Mouse (Mus musculus) layer of hippocampus, postnatal 10 days (tissue): Measurements from ENCODE around the gene Ank3. TPM values are rescaled to one million over a fixed set of nuclear protein-coding genes. Genes with fewer than 3 reads are reported as not detected.

Experiments
- DNase-seq, 2 experiments: peaks; one replicate each; pipeline ENCODE4 v3.0.0; 2021; ENCODE audit warnings: low spot score in 2 of 2
- total RNA-seq, 2 experiments: library from RNA; stranded (reverse); gene quantifications; 2 replicates each; pipeline ENCODE4 v1.2.3; 2021

The Ank3 gene
- total RNA-seq, 2 experiments from 2014 or later: 457 to 507 TPM

- DNase-seq: no peak
Observed at GRCm38 (mm10) chr10:69471841-69472240, 73.3 kb downstream of the Ank3 start.

DNA sequence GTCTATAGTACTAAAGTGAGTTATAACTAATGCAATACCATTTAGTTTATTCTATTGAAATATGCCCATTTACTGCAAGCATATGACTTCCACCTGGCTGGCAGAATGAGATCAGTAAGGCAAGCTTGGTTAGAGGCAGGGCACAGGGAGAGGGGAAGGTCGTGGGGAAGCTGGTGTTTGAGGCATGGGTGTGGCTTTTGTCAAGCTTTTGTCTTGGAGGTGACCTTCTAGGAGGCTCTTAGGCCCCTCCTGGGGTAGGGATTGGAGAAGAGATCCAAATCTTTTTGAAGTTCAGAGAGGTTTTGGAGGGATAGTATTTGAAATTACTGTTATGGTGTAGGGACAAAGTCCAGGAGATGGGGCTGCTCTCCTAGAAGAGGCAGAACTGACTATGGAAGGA, 78.3 kb downstream of the Ank3 start:
- DNase-seq: no peak

- DNase-seq: no peak
Observed at GRCm38 (mm10) chr10:69477656-69478055, 79.1 kb downstream of the Ank3 start.

DNA sequence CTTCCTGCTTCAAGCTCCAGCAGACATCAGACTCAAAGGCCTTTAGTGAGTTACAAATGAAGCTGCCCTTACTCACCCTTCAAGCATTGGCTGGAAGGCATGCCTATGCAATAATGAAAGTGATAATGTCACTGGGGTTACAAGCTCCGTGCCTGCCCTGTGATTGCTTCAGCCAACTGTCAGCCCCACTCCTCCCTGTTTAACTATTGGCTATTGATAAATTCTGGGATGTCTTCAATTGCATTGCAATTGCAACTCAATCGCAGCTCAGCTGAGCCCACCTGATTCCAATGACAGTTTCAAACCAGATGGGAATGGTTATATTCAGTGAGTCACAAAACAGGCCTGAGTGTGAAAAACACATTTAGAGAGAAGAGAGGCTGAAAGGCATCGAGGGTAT, 80.3 kb downstream of the Ank3 start:
- DNase-seq: no peak

GRCm38 (mm10) chr10:69485191-69485786, 86.7 kb downstream of the Ank3 start:
- peak in 1 of 2 experiments; percentile 27 for DNase-seq

DNA sequence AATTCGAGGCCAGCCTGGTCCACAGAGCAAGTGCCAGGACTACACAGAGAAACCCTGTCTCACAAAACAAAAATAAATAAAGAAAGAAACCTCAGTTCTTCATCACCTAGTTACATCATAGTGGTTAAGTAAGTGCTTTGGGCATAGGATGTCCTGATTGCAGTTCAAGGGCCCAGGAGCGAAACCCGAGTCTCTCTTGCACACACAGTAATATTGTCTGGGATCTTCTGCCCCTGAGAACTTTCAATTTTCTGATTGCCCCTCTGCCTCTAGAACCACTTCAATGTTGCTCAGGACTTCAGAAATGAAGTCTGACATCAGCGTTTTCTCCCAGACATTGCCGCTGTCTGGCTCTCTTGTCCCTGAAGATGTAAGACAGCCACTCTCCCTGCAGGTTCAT, 91.6 kb downstream of the Ank3 start:
- no peak for DNase-seq

- DNase-seq: no peak
Observed at GRCm38 (mm10) chr10:69491975-69492374, 93.4 kb downstream of the Ank3 start.

GRCm38 (mm10) chr10:69497382-69497781, 98.8 kb downstream of the Ank3 start:
- DNase-seq: peak; percentile 36 to 48

GRCm38 (mm10) chr10:69500171-69500860, 101.7 kb downstream of the Ank3 start:
- DNase-seq: peak in 1 of 2 experiments; percentile 13

DNA sequence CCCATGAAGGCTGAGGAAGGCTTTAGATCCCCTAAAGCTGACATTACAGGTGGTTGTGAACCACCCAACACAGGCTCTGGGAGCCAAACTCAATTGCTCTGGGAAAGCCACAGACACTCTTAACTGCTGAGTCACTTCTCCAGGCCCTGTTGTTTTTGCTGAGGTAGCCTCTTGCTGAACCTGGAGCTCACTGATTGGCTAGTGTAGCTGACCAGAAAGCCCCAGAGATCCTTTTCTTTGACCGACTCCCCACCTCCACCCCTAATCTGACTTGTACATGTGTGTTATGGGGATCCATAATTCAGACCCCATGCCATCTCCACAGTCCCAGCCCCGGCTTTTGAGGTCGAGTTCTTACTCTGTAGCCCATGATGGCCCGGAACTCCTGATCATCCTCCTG, 105.2 kb downstream of the Ank3 start:
- no peak for DNase-seq

GRCm38 (mm10) chr10:69507719-69508118, 109.1 kb downstream of the Ank3 start:
- no peak for DNase-seq

- DNase-seq: peak in 1 of 2 experiments; percentile 10
Observed at GRCm38 (mm10) chr10:69510392-69510791, 111.8 kb downstream of the Ank3 start.

GRCm38 (mm10) chr10:69511234-69511633, 112.7 kb downstream of the Ank3 start:
- no peak for DNase-seq

DNA sequence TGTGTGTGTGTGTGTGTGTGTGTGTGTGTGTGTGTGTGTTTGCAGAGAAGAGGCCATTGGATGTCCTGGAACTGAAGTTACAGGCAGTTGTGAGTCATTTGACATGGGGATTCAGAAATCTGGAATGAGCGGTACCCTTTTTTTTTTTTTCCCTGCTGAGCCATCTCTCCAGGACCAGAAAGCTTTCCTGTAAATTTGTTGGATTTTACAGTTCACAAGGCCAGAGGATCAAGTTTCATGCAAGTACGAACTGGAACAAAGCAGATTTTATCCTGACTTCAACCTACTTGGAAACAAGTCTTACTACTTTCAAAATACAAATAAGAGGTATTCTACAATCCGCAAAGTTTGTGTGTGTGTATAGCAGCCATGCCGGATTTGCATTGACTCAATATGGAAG, 123.4 kb downstream of the Ank3 start:
- no peak for DNase-seq

GRCm38 (mm10) chr10:69523202-69523601, 124.6 kb downstream of the Ank3 start:
- DNase-seq: no peak

- DNase-seq: no peak
Observed at GRCm38 (mm10) chr10:69527318-69527717, 128.7 kb downstream of the Ank3 start.

DNA sequence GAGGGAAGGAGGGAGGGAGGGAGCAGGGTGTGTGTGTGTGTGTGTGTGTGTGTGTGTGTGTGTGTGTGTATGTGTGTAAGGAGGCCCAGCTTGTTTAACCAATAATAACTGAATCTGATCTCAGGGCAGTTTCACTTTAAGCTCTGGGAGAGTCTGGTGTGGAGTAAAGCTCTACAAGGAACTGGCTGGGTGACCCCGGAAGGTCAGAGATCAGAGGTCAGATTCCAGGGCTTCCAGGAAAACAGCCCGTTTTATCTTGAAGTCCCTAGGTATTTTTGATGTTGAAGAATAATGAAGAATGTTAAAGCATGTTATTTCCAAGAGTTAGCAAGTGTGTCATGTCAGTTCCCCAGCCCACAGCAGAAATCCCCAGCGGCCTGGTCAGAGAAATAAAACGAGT, 130.2 kb downstream of the Ank3 start:
- no peak for DNase-seq

- no peak for DNase-seq
Observed at GRCm38 (mm10) chr10:69530326-69530725, 131.8 kb downstream of the Ank3 start.

DNA sequence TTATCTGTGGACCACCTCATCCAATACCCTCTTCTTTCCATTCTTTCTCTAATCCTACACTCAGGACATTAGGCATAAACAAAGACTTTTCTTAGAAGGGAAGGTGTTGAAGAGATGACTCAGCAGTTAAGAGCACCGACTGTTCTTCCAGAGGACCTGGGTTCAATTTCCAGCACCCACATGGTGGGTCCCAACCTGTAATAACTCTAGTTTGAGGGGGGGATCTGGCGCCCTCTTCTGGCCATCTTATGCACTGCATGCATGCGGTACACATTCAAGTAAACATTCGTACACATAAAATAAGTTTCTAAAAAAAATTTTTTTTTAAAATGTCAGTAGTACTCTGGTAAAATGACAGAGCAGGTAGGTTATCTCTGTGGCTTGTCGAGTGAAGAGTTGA, 133.0 kb downstream of the Ank3 start:
- DNase-seq: no peak

GRCm38 (mm10) chr10:69532169-69532730, 133.7 kb downstream of the Ank3 start:
- DNase-seq: no peak

DNA sequence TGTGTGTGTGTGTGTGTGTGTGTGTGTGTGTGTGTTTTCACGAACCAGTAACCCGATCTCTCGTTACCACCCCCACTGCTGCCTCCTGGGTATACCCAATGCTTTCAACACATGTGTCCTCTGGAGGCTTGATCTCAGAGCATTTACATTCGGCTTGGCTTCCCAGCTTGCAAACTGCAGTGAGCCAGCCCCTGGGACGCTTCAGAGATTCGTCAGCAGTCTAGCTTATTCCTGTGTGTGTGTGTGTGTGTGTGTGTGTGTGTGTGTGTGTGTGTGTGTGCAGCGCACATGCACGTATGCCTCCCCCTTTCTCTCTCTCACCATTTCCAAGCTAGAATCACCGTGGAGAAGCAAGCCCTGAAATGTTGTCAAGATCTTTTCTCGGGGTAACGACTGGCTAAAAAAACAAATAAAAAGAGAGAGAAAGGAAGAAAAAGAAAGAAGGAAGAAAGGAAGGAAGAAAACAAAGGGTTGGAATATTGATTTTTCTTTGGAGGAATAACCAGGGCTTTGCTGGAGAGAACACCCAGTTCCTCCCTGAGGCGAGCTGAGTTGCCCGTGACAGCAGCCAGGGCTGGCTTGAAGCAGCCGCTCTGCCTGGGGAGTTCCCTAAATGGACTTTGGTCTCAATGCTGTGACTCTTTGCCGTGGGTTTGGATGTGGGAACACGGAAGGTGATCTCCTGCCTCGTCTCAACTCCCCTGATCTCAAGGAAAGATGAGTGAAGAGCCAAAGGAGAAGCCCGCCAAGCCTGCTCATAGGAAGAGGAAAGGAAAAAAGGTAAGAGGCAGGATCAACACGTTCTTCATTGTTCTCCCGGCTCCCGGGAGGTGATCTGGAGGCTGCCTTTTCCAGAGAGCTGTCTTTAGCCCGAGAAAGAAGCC, 135.2 kb downstream of the Ank3 start:
- peak; percentile 54 to 71 for DNase-seq

GRCm38 (mm10) chr10:69534716-69535115, 136.1 kb downstream of the Ank3 start:
- DNase-seq: peak; percentile 20 to 27
